Mouse (Mus musculus): ENCODE results near the gene Traip. TPM values are rescaled to one million over a fixed set of nuclear protein-coding genes. Genes with fewer than 3 reads are reported as not detected.

Traip gene
- polyA plus RNA-seq, 1 experiment from 2014 or later, result 15.0 TPM

DNA sequence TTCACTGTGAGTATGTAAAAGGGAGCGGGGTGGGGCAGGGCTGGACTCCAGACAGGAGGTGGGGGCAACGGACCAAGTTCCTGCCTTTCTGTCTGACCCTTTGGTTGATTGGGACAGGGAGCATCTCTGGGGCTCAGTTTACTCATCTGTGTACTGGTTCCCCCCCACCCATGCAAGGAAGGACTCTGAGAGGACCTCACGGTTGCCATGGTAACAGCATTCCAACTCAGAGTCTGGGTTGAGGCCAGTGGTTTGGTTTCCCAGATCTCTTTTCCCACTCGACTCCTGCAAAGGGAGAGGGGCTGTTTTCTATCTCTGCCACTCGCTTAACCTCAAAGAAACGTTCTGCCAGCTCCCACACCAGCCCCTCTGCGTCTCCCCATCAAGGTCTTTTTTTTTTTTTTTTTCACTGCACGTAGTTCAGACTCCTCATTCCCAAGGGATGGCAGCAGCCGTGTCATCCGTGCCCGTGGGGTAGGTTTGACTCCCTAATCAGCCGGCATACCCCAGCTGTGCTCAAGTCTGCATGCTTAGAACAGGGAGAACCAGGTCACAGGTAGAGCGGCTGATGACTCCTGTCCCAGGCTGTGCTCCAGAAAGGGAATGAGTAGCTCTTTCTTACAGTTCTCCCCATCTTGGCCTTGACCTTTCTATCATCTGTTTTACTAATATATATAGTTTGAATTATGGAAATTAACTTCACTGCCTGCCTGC is 31.9 kb upstream of the Traip start:
- Histone ChIP-seq H3K9ac (replicated peaks) (no peak overlapping the region; the same call in 1 of the 2 replicates), H3K4me2 (replicated peaks) (no peak overlapping the region)
- 0 out of 2 replicates have a peak, but pooled peaks have one; percentile 38 for ATAC-seq

DNA sequence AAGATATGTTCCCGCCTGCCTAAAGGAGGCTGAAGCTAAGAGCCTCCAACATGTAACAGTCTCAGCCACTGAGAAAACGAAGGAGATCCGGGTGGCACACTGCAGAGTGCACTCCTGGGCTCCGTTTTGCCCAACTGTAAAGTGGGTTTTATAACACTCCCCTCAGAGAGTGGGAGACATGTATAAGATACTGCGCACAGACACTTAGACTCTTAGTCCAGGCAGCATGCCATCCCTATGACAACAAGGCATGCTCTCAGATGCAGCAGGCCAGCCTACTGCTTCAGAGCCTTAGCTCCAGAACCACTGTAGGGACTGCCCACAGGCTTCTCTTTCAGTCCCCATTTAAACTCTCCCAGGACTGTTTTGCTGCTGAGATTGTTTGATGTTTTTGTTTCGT is 31.1 kb upstream of the Traip start:
- Histone ChIP-seq H3K9me3 (no peaks in the 10 kb centered on the region), H3K4me1 (replicated peaks) (peaks cover 18% of the 10 kb centered on the region), H3K4me3 (replicated peaks) (no peak overlapping the region), H3K27me3 (no peaks in the 10 kb centered on the region), H3K27ac (no peak overlapping the region), H3K4me2 (replicated peaks) (no peak overlapping the region), H3K9ac (replicated peaks) (no peak overlapping the region), H3K36me3 (no peaks in the 10 kb centered on the region)
- 82% methylated on average over 6 of the region's 6 CpGs for WGBS
- no peak for ATAC-seq

More for the DNA sequence above, 31.9 kb upstream of the Traip start:
- WGBS, result 34% methylated on average over 13 of the region's 13 CpGs
- Histone ChIP-seq H3K4me3 (replicated peaks) (no peak overlapping the region), H3K9me3 (no peaks in the 10 kb centered on the region), H3K27ac (no peak overlapping the region), H3K27me3 (no peaks in the 10 kb centered on the region), H3K4me1 (replicated peaks) (peaks cover 15% of the 10 kb centered on the region), H3K36me3 (no peaks in the 10 kb centered on the region)

DNA sequence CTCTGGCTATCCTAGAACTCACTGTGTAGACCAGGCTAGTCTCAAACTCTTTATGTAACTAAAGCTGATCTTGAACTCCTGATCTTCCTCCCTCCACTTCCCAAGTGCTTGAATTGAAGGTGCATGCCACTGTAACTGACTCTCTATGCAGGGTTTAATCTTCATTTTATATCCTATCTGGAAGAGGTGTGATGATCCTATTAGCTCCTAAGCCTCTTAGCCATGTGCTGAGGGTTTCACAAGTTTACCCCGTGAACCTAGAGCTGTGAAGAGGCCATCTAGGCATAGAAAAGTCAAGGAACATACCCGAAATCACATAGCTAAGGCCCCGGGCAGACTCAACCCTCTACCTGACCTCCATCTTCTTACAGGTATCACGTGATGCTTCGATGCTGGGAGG is 30.5 kb upstream of the Traip start:
- Histone ChIP-seq H3K27me3 (no peaks in the 10 kb centered on the region), H3K4me3 (replicated peaks) (no peak overlapping the region), H3K4me1 (replicated peaks) (peaks cover 24% of the 10 kb centered on the region), H3K27ac (no peak overlapping the region), H3K9me3 (no peaks in the 10 kb centered on the region), H3K36me3 (no peaks in the 10 kb centered on the region), H3K4me2 (replicated peaks) (no peak overlapping the region), H3K9ac (replicated peaks) (no peak overlapping the region)
- no peak for ATAC-seq
- 79% methylated on average over 5 of the region's 5 CpGs for WGBS

DNA sequence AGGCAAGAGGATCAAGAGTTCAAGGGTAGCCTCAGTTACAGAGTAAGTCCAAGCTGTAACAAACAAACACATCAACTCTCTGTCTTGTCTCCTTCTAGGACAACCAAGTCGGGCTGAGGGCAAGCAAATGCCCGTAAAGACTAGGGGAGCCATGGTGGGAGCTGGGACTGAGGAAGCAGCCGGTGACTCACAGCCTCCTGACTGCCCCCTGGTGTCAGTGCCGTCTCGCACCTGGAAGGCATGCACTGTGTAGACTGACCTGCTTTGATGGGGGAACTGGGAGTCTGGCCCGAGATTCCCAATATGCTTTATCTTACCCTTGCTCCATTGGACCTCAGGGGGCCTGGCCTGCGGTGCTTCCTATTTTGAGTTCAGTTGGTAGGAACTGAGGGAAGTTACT is 26.9 kb upstream of the Traip start:
- H3K4me2 ChIP-seq (replicated peaks), result no peak overlapping the region
- no peak overlapping the region for H3K9ac ChIP-seq (replicated peaks)
- ATAC-seq, result no peak
- H3K4me3 ChIP-seq (replicated peaks), result no peak overlapping the region
- H3K27ac ChIP-seq, result no peak overlapping the region
- no peaks in the 10 kb centered on the region for H3K27me3 ChIP-seq
- 34% methylated on average over 7 of the region's 7 CpGs for WGBS
- no peaks in the 10 kb centered on the region for H3K9me3 ChIP-seq
- no peaks in the 10 kb centered on the region for H3K36me3 ChIP-seq
- H3K4me1 ChIP-seq (replicated peaks), result peaks cover 31% of the 10 kb centered on the region

DNA sequence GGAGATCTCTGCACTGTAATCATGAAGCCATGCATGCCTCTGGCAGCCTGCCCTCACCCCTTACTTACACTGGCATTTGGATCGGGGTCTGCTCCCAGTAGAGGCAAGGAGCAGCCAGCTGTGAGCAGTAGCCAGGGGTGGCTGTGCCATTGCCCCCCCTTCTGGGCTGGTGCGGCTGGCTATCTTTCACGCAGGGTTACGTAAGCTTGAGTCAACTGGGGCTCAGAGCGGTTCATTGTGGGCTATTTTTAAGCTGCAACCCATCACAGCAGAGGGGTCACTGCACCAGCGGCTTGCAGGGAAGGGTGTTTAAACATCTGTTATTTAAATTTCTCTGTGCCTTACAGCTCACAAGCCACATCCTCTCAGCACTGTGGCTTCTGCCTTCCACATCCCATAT is 26.0 kb upstream of the Traip start:
- Histone ChIP-seq H3K27ac (peak overlapping the region; percentile 36), H3K27me3 (no peaks in the 10 kb centered on the region), H3K4me2 (replicated peaks) (no peak overlapping the region), H3K4me1 (replicated peaks) (peaks cover 21% of the 10 kb centered on the region), H3K4me3 (replicated peaks) (no peak overlapping the region), H3K36me3 (no peaks in the 10 kb centered on the region), H3K9me3 (no peaks in the 10 kb centered on the region), H3K9ac (replicated peaks) (no peak overlapping the region)
- ATAC-seq, result 0 out of 2 replicates have a peak, but pooled peaks have one; percentile 9
- 32% methylated on average over 6 of the region's 6 CpGs for WGBS

DNA sequence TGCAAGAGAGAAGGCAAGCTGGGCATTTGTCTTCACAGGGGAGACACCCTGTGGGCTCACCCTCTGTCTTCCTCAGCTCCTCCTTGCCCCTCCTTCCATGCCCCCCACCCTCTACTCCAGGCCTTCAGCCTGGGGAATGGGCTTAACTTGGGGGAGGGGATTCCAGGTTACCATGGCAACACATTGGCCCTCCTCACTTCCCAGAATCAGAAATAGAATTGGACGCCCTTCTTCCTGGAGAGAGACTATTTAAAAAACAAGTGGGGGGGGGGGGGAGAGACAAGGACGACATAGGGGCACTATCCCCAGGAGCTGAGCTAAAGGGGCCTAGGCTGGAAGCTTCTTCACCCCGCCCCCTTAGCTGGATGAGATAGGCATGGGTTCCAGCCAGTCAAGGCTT is 24.7 kb upstream of the Traip start:
- H3K4me3 ChIP-seq (replicated peaks), result no peak overlapping the region
- H3K9me3 ChIP-seq, result no peaks in the 10 kb centered on the region
- no peak overlapping the region for H3K4me2 ChIP-seq (replicated peaks)
- no peaks in the 10 kb centered on the region for H3K36me3 ChIP-seq
- peaks cover 21% of the 10 kb centered on the region for H3K4me1 ChIP-seq (replicated peaks)
- no peaks in the 10 kb centered on the region for H3K27me3 ChIP-seq
- H3K9ac ChIP-seq (replicated peaks), result no peak overlapping the region
- H3K27ac ChIP-seq, result no peak overlapping the region
- ATAC-seq, result peak; percentile 49; the same call in 1 of the 2 replicates
- WGBS, result 8% methylated on average over 3 of the region's 3 CpGs

DNA sequence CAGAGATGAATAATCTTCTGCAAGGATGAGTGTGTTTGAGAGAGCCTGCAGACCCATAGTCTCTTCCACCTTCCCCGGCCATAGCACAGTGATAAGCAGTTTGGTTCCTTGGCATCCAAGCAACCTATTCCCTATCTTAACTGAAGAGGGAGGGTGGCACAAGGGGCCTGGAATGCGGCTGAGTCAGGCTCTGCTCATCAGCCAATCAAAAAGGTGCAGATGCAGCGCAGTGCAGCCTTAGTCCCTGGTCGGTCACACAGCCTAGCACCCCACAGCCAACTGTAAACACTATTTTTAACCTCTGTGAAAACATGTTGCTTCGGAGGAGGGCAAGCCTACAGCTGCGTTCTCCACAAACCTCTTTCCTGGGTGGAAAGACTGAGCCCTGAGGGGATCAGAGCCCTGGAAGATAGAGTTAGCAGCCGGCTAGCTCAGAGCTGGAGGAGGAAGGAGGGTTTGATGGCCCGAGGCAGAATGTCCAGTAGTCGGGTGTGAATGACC is 23.0 kb upstream of the Traip start:
- H3K36me3 ChIP-seq, result no peaks in the 10 kb centered on the region
- no peaks in the 10 kb centered on the region for H3K27me3 ChIP-seq
- H3K4me3 ChIP-seq (replicated peaks), result no peak overlapping the region
- no peak overlapping the region for H3K9ac ChIP-seq (replicated peaks)
- H3K4me2 ChIP-seq (replicated peaks), result no peak overlapping the region
- 63% methylated on average over 9 of the region's 9 CpGs for WGBS
- H3K4me1 ChIP-seq (replicated peaks), result peaks cover 22% of the 10 kb centered on the region
- no peak for ATAC-seq
- H3K27ac ChIP-seq, result no peak overlapping the region
- H3K9me3 ChIP-seq, result no peaks in the 10 kb centered on the region

DNA sequence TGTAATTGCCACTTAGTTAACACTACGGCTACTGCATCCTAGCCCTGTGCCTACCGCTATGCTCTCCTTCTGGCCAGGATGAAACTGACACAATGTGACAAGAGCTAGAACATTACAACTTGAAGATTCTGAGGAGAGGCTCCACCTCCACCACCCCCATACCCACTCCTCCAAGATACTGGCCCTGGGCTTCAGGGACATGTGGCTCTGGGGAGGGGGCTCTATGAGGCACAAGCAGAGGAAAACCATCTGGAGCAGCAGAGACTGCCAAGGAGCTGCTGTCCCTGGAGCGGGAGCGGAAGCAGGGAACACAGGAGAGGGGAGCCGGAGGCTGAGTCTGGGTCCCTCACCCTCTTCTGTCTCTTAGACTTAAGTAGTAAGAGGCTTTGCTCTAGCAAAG is 22.2 kb upstream of the Traip start:
- H3K27ac ChIP-seq, result no peak overlapping the region
- H3K4me1 ChIP-seq (replicated peaks), result peaks cover 26% of the 10 kb centered on the region
- WGBS, result 93% methylated on average over 5 of the region's 5 CpGs
- no peaks in the 10 kb centered on the region for H3K9me3 ChIP-seq
- ATAC-seq, result no peak
- H3K4me3 ChIP-seq (replicated peaks), result no peak overlapping the region
- no peak overlapping the region for H3K9ac ChIP-seq (replicated peaks)
- no peaks in the 10 kb centered on the region for H3K27me3 ChIP-seq
- H3K4me2 ChIP-seq (replicated peaks), result no peak overlapping the region
- no peaks in the 10 kb centered on the region for H3K36me3 ChIP-seq

DNA sequence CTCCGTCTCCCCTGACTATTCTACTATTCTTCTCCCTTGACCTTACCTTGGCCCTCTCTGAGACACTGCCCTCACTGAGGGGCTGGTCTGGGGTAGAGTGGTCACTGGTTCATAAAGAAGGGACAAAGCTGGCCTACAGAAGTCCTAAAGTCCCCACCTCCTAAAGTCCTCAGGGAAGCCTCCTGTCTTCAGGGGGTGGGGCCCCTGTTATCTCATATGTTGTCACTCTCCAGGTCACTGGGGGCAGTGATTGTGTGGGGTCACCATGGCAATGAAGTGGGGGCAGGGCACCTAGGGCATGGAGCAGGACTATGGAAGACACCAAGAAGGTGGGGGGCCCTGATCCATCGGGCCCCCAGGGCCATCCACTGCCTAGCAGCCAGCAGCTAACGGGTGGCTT is 21.8 kb upstream of the Traip start, which contains the start of gene Actl11:
Gene Actl11, plus strand, starts transcription at position 301 of the 400 bp plus-strand sequence.
- 74% methylated on average over 3 of the region's 3 CpGs for WGBS
- H3K9ac ChIP-seq (replicated peaks), result no peak within 1 kb of the TSS
- no peaks in the 10 kb centered on the region for H3K27me3 ChIP-seq
- ATAC-seq, result no peak
- no peaks in the 10 kb centered on the region for H3K36me3 ChIP-seq
- no peak within 1 kb of the TSS for H3K27ac ChIP-seq
- no peak within 1 kb of the TSS for H3K4me3 ChIP-seq (replicated peaks)
- no peaks in the 10 kb centered on the region for H3K9me3 ChIP-seq
- peaks cover 26% of the 10 kb centered on the region for H3K4me1 ChIP-seq (replicated peaks)
- no peak within 1 kb of the TSS for H3K4me2 ChIP-seq (replicated peaks)

DNA sequence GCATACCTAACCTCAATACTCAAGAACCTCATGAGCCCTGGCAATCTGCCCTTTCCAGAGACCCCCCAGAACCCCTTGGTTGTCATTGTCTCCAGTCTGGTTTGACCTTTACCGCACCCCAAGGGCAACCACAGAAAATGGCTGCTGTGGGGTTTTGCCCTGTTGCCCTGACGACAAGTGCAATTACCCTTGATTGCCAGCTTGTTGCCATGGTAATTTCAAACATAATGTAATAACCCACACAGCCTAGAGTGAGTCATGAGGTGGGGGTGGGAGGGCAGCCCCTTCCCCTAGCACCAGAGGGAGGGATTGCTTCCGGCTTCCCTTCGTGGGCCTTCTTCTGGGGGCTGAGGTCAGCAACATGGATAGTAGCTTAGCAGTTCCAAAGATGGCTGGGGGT is 17.7 kb upstream of the Traip start:
- no peak overlapping the region for H3K9ac ChIP-seq (replicated peaks)
- H3K4me1 ChIP-seq (replicated peaks), result peaks cover 24% of the 10 kb centered on the region
- whole genome bisulfite sequencing, result 64% methylated on average over 4 of the region's 4 CpGs
- H3K27ac ChIP-seq, result no peak overlapping the region
- H3K9me3 ChIP-seq, result no peaks in the 10 kb centered on the region
- no peaks in the 10 kb centered on the region for H3K36me3 ChIP-seq
- H3K4me3 ChIP-seq (replicated peaks), result no peak overlapping the region
- no peak for ATAC-seq
- H3K4me2 ChIP-seq (replicated peaks), result no peak overlapping the region
- H3K27me3 ChIP-seq, result peaks cover 10% of the 10 kb centered on the region

DNA sequence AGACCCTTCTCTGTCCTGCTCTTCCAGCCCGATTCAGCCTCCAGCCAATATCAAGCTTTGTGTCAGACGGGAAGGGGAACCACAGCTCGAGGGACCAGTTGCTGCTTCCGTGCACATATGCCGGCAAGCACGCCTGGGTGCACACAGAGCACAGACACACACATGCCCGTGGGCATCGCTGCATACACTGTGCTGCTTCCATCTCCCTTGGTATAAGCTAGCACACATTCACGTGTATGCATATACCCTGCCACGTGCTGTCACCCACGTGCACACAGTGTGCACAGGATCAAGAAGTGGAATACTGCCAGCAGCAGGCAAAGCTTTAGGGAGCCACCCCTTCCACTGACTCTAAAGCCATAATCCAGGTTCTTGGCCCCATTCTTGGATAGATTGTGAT is 15.8 kb upstream of the Traip start:
- peaks cover 10% of the 10 kb centered on the region for H3K27me3 ChIP-seq
- H3K9me3 ChIP-seq, result no peaks in the 10 kb centered on the region
- H3K4me1 ChIP-seq (replicated peaks), result peaks cover 29% of the 10 kb centered on the region
- WGBS, result 87% methylated on average over 11 of the region's 11 CpGs
- no peak overlapping the region for H3K4me2 ChIP-seq (replicated peaks)
- no peak overlapping the region for H3K4me3 ChIP-seq (replicated peaks)
- no peak overlapping the region for H3K27ac ChIP-seq
- ATAC-seq, result no peak
- no peaks in the 10 kb centered on the region for H3K36me3 ChIP-seq
- no peak overlapping the region for H3K9ac ChIP-seq (replicated peaks)

DNA sequence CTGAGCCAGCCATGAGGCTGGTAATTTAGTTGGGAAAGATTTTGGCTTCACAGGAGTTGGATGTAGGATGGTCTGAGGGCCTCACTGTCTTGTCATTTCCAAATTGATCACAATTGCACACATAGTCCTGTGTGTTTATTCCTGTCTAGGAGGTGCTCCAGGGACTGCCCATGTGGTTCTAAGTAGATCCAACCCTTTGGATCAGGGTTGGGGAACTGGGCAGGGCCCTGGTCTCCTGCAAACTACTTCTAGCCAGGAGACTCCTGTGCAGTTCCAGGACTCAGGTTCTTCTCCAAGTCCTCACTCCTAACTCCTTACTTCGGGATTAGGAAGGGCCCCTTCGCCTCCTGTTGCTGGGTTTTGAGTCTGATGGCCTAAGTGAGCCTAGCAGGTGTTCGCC is 14.6 kb upstream of the Traip start, which contains the start of gene Camkv:
Gene Camkv, plus strand, starts transcription at position 301 of the 400 bp plus-strand sequence.
- no peak within 1 kb of the TSS for H3K27ac ChIP-seq

More for the DNA sequence above, 14.6 kb upstream of the Traip start, which contains the start of gene Camkv:
- Histone ChIP-seq H3K27me3 (peaks cover 10% of the 10 kb centered on the region), H3K4me3 (replicated peaks) (peak within 1 kb of the TSS; percentile 51), H3K9ac (replicated peaks) (peak within 1 kb of the TSS; percentile 66), H3K9me3 (no peaks in the 10 kb centered on the region), H3K4me1 (replicated peaks) (peaks cover 29% of the 10 kb centered on the region), H3K36me3 (no peaks in the 10 kb centered on the region), H3K4me2 (replicated peaks) (peak within 1 kb of the TSS; percentile 87)
- no peak for ATAC-seq
- WGBS, result 11% methylated on average over 3 of the region's 3 CpGs
